Mouse (Mus musculus): ENCODE data around the gene Echdc3. TPM values are rescaled to one million over a fixed set of nuclear protein-coding genes. Genes with fewer than 3 reads are reported as not detected.

The Echdc3 gene
- polyA plus RNA-seq, 1 experiment = 1.0 TPM

DNA sequence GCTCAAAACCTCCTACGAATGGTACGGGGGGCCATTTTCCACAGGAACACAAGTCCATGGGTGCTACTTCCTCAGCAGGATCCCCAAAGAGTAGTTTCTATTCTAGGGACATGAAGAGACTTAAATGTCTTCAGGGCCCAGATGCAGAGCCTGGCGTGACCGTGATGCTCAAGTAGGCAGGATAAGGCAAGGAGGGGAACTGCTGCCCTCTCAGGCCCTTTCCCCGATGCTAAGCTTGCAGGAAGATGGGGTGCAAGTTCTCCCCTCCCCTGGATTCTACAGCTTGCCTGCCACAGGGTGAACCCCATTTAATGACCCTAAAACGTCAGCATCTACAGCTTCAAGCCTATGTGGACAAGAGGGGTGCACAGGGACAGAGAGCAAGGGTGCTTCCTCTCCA, 22.8 kb downstream of the Echdc3 start:
- TF ChIP-seq CTCF (IDR thresholded peaks at IDR 0.05; ENCODE audit: borderline replicate concordance, extremely low read depth, insufficient read depth, insufficient read length) = no peak
- TF ChIP-seq POLR2A (IDR thresholded peaks at IDR 0.05; ENCODE audit: borderline replicate concordance, extremely low read depth, insufficient read depth, insufficient read length, poor library complexity, severe bottlenecking) = no peak
- DNase-seq (ENCODE audit: low read depth) = no peak

- TF ChIP-seq POLR2A (IDR thresholded peaks at IDR 0.05; ENCODE audit: borderline replicate concordance, extremely low read depth, insufficient read depth, insufficient read length, poor library complexity, severe bottlenecking) = no peak
- TF ChIP-seq CTCF (IDR thresholded peaks at IDR 0.05; ENCODE audit: borderline replicate concordance, extremely low read depth, insufficient read depth, insufficient read length) = no peak
- no peak for DNase-seq (ENCODE audit: low read depth)
Measured at GRCm38 (mm10) chr2:6189675-6189998, 23.2 kb downstream of the Echdc3 start.

DNA sequence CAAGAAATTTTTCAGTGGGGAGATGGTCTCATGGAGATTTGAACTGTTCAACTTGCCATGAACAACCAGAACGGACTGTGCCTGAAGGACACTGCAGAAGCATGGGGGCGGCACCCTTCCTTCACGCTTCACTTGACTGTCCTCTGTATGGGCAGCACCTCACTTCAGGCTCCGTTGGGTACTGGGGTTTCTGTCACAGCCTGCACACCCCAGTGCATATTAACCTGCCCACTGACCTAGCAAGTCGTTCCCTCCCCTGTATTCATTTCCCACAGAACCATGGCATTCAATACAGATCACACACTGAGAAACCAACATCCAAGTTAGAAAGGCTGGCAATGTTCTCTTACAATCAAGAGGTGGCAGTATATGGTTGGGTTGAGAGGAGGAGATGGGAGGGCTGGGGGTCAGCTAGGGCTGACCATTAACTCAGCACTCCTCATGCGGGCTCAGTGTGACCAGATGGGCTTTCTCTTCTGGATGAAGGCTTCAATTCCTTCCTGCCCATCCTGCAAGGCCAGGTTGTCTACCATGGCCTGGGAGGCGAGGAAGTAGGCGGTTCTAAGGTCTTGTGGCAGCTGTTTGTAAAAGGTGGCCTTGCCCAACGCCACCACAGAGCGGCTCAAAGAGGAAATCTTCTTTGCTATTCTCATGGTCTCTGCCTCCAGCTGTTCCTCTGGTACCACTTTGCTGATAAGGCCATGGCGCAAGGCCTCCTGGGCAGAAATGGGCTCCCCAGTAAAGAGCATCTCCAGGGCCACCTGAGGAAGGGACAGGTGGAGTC, 23.8 kb downstream of the Echdc3 start:
- TF ChIP-seq POLR2A (IDR thresholded peaks at IDR 0.05; ENCODE audit: borderline replicate concordance, extremely low read depth, insufficient read depth, insufficient read length, poor library complexity, severe bottlenecking) (no peak), CTCF (IDR thresholded peaks at IDR 0.05; ENCODE audit: borderline replicate concordance, extremely low read depth, insufficient read depth, insufficient read length) (no peak)
- DNase-seq (ENCODE audit: low read depth) = no peak

- DNase-seq (ENCODE audit: low read depth) = no peak
- TF ChIP-seq CTCF (IDR thresholded peaks at IDR 0.05; ENCODE audit: borderline replicate concordance, extremely low read depth, insufficient read depth, insufficient read length) (no peak), POLR2A (IDR thresholded peaks at IDR 0.05; ENCODE audit: borderline replicate concordance, extremely low read depth, insufficient read depth, insufficient read length, poor library complexity, severe bottlenecking) (no peak)
Measured at GRCm38 (mm10) chr2:6187418-6187817, 25.4 kb downstream of the Echdc3 start.

GRCm38 (mm10) chr2:6186913-6187312, 25.9 kb downstream of the Echdc3 start:
- TF ChIP-seq CTCF (IDR thresholded peaks at IDR 0.05; ENCODE audit: borderline replicate concordance, extremely low read depth, insufficient read depth, insufficient read length) = no peak
- no peak for TF ChIP-seq POLR2A (IDR thresholded peaks at IDR 0.05; ENCODE audit: borderline replicate concordance, extremely low read depth, insufficient read depth, insufficient read length, poor library complexity, severe bottlenecking)
- no peak for DNase-seq (ENCODE audit: low read depth)

- TF ChIP-seq CTCF (IDR thresholded peaks at IDR 0.05; ENCODE audit: borderline replicate concordance, extremely low read depth, insufficient read depth, insufficient read length) = no peak
- no peak for TF ChIP-seq POLR2A (IDR thresholded peaks at IDR 0.05; ENCODE audit: borderline replicate concordance, extremely low read depth, insufficient read depth, insufficient read length, poor library complexity, severe bottlenecking)
- DNase-seq (ENCODE audit: low read depth) = no peak
Measured at GRCm38 (mm10) chr2:6179749-6180117, 33.1 kb downstream of the Echdc3 start.

DNA sequence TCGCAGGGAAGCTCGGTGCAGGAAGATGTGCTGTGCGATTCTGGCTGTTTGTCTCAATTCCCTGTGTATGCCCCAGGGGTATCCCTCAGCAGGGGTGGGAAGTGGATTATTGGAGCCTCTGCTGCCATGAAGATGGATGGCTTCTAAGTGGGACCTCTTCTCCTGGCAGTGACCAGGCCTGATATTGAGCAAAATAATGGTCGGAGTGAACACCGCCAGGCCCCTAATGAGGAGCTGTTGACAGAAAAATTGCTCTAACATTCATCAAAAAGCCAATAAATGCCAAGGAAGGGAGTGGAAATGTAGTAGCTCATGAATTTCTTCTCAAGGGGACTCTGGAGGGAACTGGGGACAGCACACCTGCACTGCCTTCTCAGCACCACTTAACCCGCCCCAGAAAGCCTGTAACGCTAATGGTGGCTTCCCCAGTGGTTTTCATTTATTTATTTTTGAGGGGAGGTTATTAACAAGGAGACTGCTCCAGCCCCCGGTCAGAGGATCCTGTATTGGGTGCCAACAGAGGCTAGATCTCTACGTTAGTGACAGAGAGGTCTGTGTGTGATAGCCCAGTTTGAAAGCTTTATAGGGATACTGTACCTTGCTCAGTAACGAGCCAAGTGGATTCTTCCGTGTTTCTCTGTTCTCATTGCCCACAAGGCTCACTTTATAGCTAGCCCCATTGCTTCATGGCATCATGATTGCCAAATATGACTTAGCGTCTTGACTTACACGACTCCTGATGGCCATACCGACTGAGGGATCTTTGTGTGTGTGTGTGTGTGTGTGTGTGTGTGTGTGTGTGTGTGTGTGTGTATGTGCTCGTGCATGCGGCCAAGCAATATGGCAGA, 33.7 kb downstream of the Echdc3 start:
- DNase-seq (ENCODE audit: low read depth) = peak; percentile 20
- TF ChIP-seq CTCF (IDR thresholded peaks at IDR 0.05; ENCODE audit: borderline replicate concordance, extremely low read depth, insufficient read depth, insufficient read length) (no peak), POLR2A (IDR thresholded peaks at IDR 0.05; ENCODE audit: borderline replicate concordance, extremely low read depth, insufficient read depth, insufficient read length, poor library complexity, severe bottlenecking) (no peak)

DNA sequence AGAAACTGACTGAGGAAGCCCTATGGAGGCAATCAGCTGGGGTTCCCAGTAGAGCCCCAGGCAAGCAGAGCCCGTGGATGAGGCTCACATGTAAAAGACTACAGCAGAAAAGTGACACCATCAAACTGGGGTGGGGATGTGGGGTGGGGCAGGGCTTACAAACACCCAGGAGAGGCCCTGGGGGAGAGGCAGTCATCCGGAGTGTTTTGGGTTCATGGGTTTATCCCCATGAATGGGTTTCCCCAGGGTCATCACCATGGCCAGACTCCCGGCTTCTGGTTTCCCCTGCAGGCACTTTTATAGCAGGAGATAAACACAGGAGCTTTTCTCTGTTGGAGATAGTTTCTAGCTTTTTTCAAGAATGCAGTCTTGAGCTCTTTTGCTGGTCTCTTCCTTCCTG, 39.8 kb downstream of the Echdc3 start:
- no peak for TF ChIP-seq POLR2A (IDR thresholded peaks at IDR 0.05; ENCODE audit: borderline replicate concordance, extremely low read depth, insufficient read depth, insufficient read length, poor library complexity, severe bottlenecking)
- TF ChIP-seq CTCF (IDR thresholded peaks at IDR 0.05; ENCODE audit: borderline replicate concordance, extremely low read depth, insufficient read depth, insufficient read length) = no peak
- DNase-seq (ENCODE audit: low read depth) = no peak

- DNase-seq (ENCODE audit: low read depth) = no peak
- TF ChIP-seq POLR2A (IDR thresholded peaks at IDR 0.05; ENCODE audit: borderline replicate concordance, extremely low read depth, insufficient read depth, insufficient read length, poor library complexity, severe bottlenecking) (no peak), CTCF (IDR thresholded peaks at IDR 0.05; ENCODE audit: borderline replicate concordance, extremely low read depth, insufficient read depth, insufficient read length) (no peak)
Measured at GRCm38 (mm10) chr2:6168560-6168959, 44.3 kb downstream of the Echdc3 start.

DNA sequence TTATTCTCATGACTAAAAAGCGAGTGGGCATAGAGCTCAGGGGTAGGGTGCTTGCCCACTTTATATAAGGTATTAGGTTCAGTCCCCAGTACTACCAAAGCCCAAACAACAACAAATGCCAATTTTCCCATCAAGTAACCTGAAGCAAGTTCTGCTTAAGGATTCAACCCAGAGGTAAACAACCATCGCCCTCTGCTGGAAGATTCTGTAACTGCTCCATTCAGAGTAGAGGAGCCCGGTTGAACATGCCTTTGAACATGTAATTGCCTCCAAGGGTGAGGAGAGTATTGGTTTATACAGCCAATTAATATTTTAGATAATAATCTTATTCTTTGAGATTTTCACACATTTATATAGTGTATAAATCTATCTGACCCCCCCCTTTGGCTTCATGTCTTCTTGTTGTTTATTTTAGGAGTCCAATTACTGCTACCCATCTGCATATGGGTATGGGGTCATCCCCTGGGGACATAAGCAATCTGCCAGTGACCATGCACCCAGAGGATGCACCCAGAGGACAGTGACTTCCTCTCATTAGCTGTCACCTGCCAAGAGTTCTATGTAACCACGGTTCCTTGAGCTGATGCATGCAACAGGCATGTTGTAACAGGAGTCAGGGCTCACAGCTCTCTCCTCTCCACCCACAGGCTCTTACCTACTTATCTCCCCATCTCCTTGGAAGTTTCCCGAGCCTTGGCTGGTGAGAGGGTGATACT, 44.8 kb downstream of the Echdc3 start:
- TF ChIP-seq POLR2A (IDR thresholded peaks at IDR 0.05; ENCODE audit: borderline replicate concordance, extremely low read depth, insufficient read depth, insufficient read length, poor library complexity, severe bottlenecking) (no peak), CTCF (IDR thresholded peaks at IDR 0.05; ENCODE audit: borderline replicate concordance, extremely low read depth, insufficient read depth, insufficient read length) (peak; percentile 75; the same call in 1 of the 2 replicates)
- peak; percentile 86 for DNase-seq (ENCODE audit: low read depth)

- TF ChIP-seq CTCF (IDR thresholded peaks at IDR 0.05; ENCODE audit: borderline replicate concordance, extremely low read depth, insufficient read depth, insufficient read length) (no peak), POLR2A (IDR thresholded peaks at IDR 0.05; ENCODE audit: borderline replicate concordance, extremely low read depth, insufficient read depth, insufficient read length, poor library complexity, severe bottlenecking) (no peak)
- no peak for DNase-seq (ENCODE audit: low read depth)
Measured at GRCm38 (mm10) chr2:6165771-6166170, 47.1 kb downstream of the Echdc3 start.

All from brain, embryonic 14.5 days (tissue).